Mouse (Mus musculus): ENCODE data around the gene Kdm5b.

- no peak for TF ChIP-seq CTCF (conservative IDR thresholded peaks at IDR 0.05; ENCODE audit: low read length)
- TF ChIP-seq POU5F1 (IDR thresholded peaks at IDR 0.05; ENCODE audit: borderline replicate concordance, low read length) = no peak
Observed at GRCm38 (mm10) chr1:134679445-134679844, 119.5 kb downstream of the Kdm5b start.
